Mouse (Mus musculus) megakaryocyte, embryonic 14.5 days (primary cell): ENCODE results near the gene St6galnac3. TPM values are rescaled to one million over a fixed set of nuclear protein-coding genes. Genes with fewer than 3 reads are reported as not detected.

ENCODE experiments used
- H3K27me3 ChIP-seq: replicated peaks from 2 replicates; pipeline ENCODE3; 2012; ENCODE audit warnings: inconsistent platforms
- H3K36me3 ChIP-seq: replicated peaks from 2 replicates; pipeline ENCODE3; 2012; ENCODE audit warnings: low read length, inconsistent platforms, mixed read lengths
- H3K4me1 ChIP-seq: 2 replicates; pipeline ENCODE4 v1.6.1; 2012; ENCODE audit warnings: inconsistent platforms
- H3K4me3 ChIP-seq: replicated peaks from 2 replicates; pipeline ENCODE3; 2012; ENCODE audit warnings: moderate library complexity, mild to moderate bottlenecking, inconsistent platforms
- H3K9me3 ChIP-seq: 2 replicates; pipeline ENCODE4 v1.6.1; 2012; ENCODE audit warnings: inconsistent platforms
- FLI1 ChIP-seq: IDR thresholded peaks from 2 replicates; pipeline ENCODE4 v1.6.1; 2012; ENCODE audit warnings: low read length, inconsistent platforms, mixed read lengths
- GATA1 ChIP-seq: IDR thresholded peaks from 3 replicates; pipeline ENCODE4 v1.6.1; 2012; ENCODE audit warnings: mixed read lengths, low read length, inconsistent platforms, borderline replicate concordance
- polyA plus RNA-seq: library from polyadenylated mRNA; stranded (reverse); fragments of >175 nt; gene quantifications from 2 replicates; pipeline ENCODE4 v1.2.3, GENCODE M21; 2012; ENCODE audit warnings: low replicate concordance; ENCODE audit not compliant: insufficient read depth

Gene St6galnac3
- polyA plus RNA-seq, 1 experiment, result 0.04 TPM

- no peaks in the 10 kb centered on the region for H3K36me3 ChIP-seq
- no peak for TF ChIP-seq GATA1
- TF ChIP-seq FLI1, result no peak
- peaks cover 13% of the 10 kb centered on the region for H3K9me3 ChIP-seq
- no peaks in the 10 kb centered on the region for H3K27me3 ChIP-seq
- no peak overlapping the region for H3K4me3 ChIP-seq
- peaks cover 4% of the 10 kb centered on the region; the same call in 1 of the 2 replicates for H3K4me1 ChIP-seq
Measured at GRCm38 (mm10) chr3:153276830-153277388, 448.1 kb downstream of the St6galnac3 start.

DNA sequence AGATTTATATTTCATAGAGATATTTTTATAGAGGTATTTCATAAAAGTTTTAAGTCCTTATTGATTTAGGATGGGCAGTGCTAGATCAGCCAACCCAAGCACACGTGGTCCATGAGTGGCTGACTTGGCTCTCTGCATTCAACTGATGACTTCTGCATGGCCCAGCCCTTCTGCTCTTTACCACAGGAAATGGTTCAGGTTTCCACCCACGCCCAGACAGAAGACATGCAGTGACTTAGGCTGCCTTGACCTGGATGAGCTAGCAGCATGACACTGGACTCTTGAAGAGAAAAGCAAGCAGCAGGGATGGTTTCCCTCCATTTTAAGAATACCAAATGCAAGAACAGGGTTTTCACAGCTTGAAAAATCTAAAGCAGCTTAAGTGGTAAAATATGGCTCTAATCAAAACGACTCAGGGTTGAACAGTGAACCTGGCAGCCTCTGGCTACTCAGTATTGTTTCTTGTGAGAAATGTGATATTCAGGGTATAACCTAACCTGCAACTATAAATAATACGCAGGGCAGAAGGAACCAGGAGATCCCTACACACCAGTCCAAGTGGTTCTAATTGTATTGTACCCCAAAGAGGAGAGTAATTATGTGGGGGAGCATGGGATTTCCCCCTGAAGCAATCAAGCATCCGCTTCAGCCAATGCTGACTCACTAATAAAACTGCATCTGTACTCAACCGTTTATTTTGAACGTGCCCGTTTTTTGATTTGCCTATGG lies 448.7 kb downstream of the St6galnac3 start:
- H3K4me1 ChIP-seq, result peaks cover 4% of the 10 kb centered on the region; the same call in 1 of the 2 replicates
- H3K36me3 ChIP-seq, result no peaks in the 10 kb centered on the region
- no peaks in the 10 kb centered on the region for H3K27me3 ChIP-seq
- TF ChIP-seq FLI1, result no peak
- peaks cover 13% of the 10 kb centered on the region for H3K9me3 ChIP-seq
- no peak overlapping the region for H3K4me3 ChIP-seq

DNA sequence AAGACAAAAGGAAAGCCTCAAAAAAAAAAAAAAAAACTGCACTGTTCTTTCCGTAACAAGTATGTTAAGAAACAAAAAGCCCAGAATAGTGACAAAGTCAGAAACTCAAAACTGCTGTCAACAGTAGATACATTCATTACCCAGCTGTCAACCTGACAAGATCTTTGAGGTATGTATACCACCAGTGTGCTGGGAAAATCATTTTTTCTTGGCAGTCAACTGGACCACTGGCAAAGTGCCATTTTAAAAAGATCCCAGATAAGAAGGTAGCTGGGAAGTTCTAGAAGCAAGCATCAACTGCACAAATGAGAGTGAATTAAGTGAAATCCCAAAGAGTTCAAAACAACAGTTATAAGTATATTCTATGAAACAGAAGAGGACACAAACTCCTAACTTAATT lies 452.7 kb downstream of the St6galnac3 start:
- TF ChIP-seq GATA1, result no peak
- TF ChIP-seq FLI1, result no peak
- H3K27me3 ChIP-seq, result no peaks in the 10 kb centered on the region
- peaks cover 4% of the 10 kb centered on the region; the same call in 1 of the 2 replicates for H3K4me1 ChIP-seq
- H3K36me3 ChIP-seq, result no peaks in the 10 kb centered on the region
- H3K9me3 ChIP-seq, result peaks cover 13% of the 10 kb centered on the region
- no peak overlapping the region for H3K4me3 ChIP-seq

DNA sequence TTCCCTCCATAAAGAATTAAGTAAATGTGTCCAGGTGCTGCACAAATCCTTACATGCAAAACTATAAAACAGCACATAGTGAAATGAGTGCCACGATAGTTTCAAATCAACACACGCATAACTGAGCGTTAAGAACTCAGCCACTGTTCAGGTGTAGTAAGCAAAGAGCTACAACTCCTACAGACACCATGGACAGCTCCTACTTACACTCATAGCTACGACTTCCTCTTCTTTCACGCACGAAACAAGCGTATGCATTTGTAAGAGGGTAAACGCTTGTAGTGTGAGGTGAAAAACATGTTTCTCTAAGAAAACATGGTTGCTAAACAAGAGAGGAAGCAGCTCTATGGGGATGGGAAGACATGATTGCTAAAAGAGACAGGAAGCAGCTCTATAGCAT lies 457.6 kb downstream of the St6galnac3 start:
- no peak for TF ChIP-seq FLI1
- TF ChIP-seq GATA1, result no peak
- no peak overlapping the region for H3K4me3 ChIP-seq
- H3K27me3 ChIP-seq, result no peaks in the 10 kb centered on the region
- H3K4me1 ChIP-seq, result no peaks in the 10 kb centered on the region
- H3K36me3 ChIP-seq, result no peaks in the 10 kb centered on the region
- no peaks in the 10 kb centered on the region for H3K9me3 ChIP-seq

DNA sequence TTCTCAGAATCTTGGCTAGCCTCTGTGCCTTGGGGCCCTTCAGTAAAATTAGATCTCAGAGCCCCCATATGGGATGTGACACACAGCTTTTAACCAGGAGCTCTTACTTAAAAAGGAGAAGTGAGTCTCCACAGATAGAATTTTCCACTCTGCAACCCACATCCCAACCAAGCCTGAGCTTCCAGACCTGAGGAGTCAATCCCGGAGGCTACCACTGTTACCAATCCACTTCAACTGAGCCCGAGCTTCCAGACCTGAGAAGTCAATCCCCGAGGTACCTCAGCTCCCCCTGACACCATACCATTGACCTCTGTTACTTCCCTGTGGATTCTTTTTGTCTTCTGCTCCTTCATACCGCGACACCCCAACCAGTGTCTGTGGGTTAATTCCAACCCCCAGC lies 463.0 kb downstream of the St6galnac3 start:
- Histone ChIP-seq H3K36me3 (no peaks in the 10 kb centered on the region), H3K27me3 (no peaks in the 10 kb centered on the region), H3K9me3 (no peaks in the 10 kb centered on the region), H3K4me1 (0 out of 2 replicates have a peak, but pooled peaks cover 4% of the 10 kb centered on the region), H3K4me3 (no peak overlapping the region)
- TF ChIP-seq GATA1 (no peak), FLI1 (no peak)

DNA sequence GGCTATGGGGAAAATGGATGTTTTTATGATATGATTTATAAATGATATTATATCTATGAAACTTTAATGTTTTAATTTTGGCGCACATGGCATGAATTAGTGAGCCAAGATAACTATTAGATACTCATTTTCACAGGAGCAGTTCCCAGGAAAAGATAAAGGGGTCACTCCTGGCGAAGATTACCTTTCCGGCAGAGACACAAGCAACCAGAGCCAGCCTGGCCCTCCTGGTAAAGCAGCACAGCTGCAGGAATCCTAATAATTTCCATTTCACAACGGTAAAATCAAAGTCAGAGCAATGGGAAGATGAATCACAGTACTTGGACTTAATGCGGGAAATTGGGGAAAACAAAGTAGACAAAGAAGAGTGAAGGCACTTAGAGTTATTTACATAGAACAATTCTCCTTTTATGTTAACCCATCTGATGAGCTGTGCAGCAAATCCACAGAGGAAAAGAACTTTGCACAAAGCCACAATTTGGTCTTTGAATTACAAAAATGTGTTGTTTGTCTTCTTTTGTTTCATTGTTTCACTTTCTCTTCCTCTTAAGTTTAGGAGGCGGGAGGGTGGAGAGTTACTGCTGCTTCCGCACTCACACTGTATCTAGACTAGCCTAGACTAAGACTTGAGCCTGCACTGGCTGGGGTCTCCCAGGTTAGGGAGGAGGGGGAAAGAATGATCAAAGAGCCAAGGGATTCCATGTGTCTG lies 464.6 kb downstream of the St6galnac3 start:
- H3K27me3 ChIP-seq, result no peaks in the 10 kb centered on the region
- H3K4me3 ChIP-seq, result no peak overlapping the region
- no peaks in the 10 kb centered on the region for H3K36me3 ChIP-seq
- 0 out of 2 replicates have a peak, but pooled peaks cover 4% of the 10 kb centered on the region for H3K4me1 ChIP-seq
- no peaks in the 10 kb centered on the region for H3K9me3 ChIP-seq
- TF ChIP-seq GATA1 (no peak), FLI1 (no peak)

GRCm38 (mm10) chr3:153255910-153256309 lies 469.1 kb downstream of the St6galnac3 start:
- Histone ChIP-seq H3K9me3 (no peaks in the 10 kb centered on the region), H3K27me3 (no peaks in the 10 kb centered on the region), H3K4me1 (0 out of 2 replicates have a peak, but pooled peaks cover 4% of the 10 kb centered on the region), H3K4me3 (no peak overlapping the region), H3K36me3 (no peaks in the 10 kb centered on the region)
- no peak for TF ChIP-seq FLI1
- no peak for TF ChIP-seq GATA1

GRCm38 (mm10) chr3:153251653-153252052 lies 473.3 kb downstream of the St6galnac3 start:
- no peak for TF ChIP-seq FLI1
- Histone ChIP-seq H3K36me3 (no peaks in the 10 kb centered on the region), H3K27me3 (peaks cover 2% of the 10 kb centered on the region)

DNA sequence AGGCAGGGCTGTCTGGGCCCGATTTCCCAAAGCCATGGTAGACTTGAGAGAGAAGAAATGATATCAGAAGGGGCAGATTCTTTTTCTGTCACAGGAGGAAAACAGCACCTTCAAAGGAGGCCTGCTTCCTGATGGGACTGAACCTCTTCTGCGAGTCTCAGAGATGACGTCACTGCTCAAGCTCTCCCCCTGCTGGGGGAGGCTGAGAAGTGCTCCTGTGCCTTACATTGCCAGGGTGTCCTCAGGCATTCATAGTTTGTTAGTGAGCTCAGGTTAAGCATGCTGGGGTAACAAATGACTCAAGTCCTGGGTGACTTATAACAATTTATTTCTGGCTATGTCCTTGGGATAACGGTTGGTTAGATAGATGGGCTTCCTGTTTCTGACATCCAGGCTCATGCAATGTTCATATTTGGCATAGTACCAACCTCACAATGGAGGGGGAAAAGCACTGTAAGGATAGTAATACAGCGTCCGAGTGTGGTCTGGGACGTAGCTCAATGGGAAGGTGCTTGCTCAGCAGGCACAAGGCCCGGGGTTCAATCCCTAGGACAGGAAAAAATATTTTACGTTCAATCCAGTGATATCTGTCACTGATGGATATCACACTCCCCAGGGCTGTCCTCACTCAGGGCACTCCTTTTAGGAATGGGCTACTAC lies 474.2 kb downstream of the St6galnac3 start:
- TF ChIP-seq GATA1, result no peak
- TF ChIP-seq FLI1, result no peak
- Histone ChIP-seq H3K4me3 (no peak overlapping the region), H3K27me3 (peaks cover 2% of the 10 kb centered on the region), H3K36me3 (no peaks in the 10 kb centered on the region), H3K4me1 (peaks cover 4% of the 10 kb centered on the region; the same call in 1 of the 2 replicates), H3K9me3 (no peaks in the 10 kb centered on the region)

More at GRCm38 (mm10) chr3:153251653-153252052, 473.3 kb downstream of the St6galnac3 start:
- H3K4me1 ChIP-seq, result peaks cover 4% of the 10 kb centered on the region; the same call in 1 of the 2 replicates
- H3K9me3 ChIP-seq, result no peaks in the 10 kb centered on the region
- H3K4me3 ChIP-seq, result no peak overlapping the region

DNA sequence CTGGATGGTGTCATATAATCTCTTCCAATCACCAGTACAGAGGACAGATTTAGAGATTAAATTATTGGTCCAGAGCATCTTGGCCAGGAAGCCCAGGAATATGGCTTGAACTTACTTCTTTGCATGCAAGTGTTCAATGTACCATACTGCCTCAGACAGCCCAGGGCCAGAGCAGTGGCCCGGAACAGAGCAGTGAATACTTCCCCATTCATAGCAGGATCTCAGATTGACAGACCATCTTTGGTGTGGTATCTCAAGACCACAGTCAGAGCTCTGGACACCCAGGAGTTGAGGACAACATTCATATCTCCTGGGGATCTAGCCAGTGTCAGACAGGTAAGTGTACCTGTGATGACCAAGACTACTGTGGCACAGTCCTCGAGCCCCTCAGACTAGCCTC lies 476.1 kb downstream of the St6galnac3 start:
- Histone ChIP-seq H3K4me3 (no peak overlapping the region), H3K4me1 (peaks cover 4% of the 10 kb centered on the region; the same call in 1 of the 2 replicates), H3K36me3 (no peaks in the 10 kb centered on the region), H3K27me3 (peaks cover 2% of the 10 kb centered on the region), H3K9me3 (no peaks in the 10 kb centered on the region)
- TF ChIP-seq FLI1, result no peak
- no peak for TF ChIP-seq GATA1
